28 mouse cellular contexts compared by ENCODE assay signal in the genomic region with DNA sequence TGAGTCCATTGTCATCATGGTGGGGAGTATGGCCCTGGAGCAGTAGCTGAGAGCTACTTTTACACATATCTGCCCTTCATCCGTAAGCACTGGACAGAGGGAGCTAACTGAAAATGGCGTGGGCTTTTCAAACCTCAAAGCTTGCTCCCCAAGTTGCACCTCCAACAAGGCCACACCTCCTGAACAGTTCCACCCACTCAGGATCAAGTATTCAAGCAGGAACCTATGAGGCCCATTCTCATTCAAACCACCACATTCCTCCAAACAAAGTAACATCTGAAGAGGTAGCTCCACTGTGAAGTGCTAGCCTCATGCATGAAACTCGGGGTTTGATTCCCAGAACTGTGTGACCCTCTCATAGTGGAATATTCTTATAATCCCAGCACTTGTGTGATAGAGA.
"Had no signal": no experiment of that assay in that cellular context is flagged by ENCODE, and none has a peak within 500 bp of the region (broad histone marks: within the 10 kb centered on the region; RNA-seq: fewer than 3 reads in every experiment).

No protein-coding gene starts in this region.

- H3K27me3 ChIP-seq: heart, embryonic 12.5 days; hindbrain, embryonic 12.5 days; limb, embryonic 12.5 days; liver, embryonic 13.5 days; liver, embryonic 15.5 days had no signal

- H3K36me3 ChIP-seq: hindbrain, embryonic 12.5 days; liver, embryonic 13.5 days; liver, embryonic 15.5 days had no signal

- ATAC-seq: hindbrain, embryonic 16.5 days; inflammation-experienced regulatory T-cells, adult 6 months; intestine, postnatal 0 days; liver, postnatal 0 days had no signal

- DNase-seq: gastrocnemius, adult 2 months; gastrocnemius, postnatal 10 days; gastrocnemius, postnatal 25 days; heart, adult 18-20 months; heart, postnatal 10 days; heart, postnatal 4 days; kidney, adult 18-20 months; kidney, adult 8-10 months; kidney, postnatal 10 days; kidney, postnatal 25 days; kidney, postnatal 4 days; layer of hippocampus, adult 9-11 months; liver; liver, embryonic 13.5 days; liver, postnatal 0 days had no signal

- H3K9me3 ChIP-seq: heart, embryonic 10.5 days; heart, embryonic 12.5 days; hindbrain, embryonic 10.5 days; hindbrain, embryonic 12.5 days; limb, embryonic 10.5 days; limb, embryonic 12.5 days; liver, embryonic 13.5 days; liver, embryonic 15.5 days had no signal

- H3K4me3 ChIP-seq: gastrocnemius, adult 2 months; heart, embryonic 10.5 days; heart, embryonic 12.5 days; hindbrain, embryonic 10.5 days; hindbrain, embryonic 12.5 days; left cerebral cortex, adult 2 months; limb, embryonic 10.5 days; limb, embryonic 12.5 days; liver, embryonic 13.5 days; liver, embryonic 15.5 days had no signal

- H3K9ac ChIP-seq: heart, embryonic 12.5 days; hindbrain, embryonic 12.5 days; hindbrain, embryonic 14.5 days; limb, embryonic 12.5 days; liver, embryonic 13.5 days; liver, embryonic 15.5 days; liver, postnatal 0 days had no signal

- H3K4me2 ChIP-seq: heart, embryonic 12.5 days; hindbrain, embryonic 12.5 days; hindbrain, embryonic 14.5 days; limb, embryonic 12.5 days; liver, embryonic 11.5 days; liver, embryonic 13.5 days; liver, embryonic 15.5 days had no signal

- H3K27ac ChIP-seq: gastrocnemius, adult 2 months; heart, embryonic 10.5 days; hindbrain, embryonic 10.5 days; hindbrain, embryonic 12.5 days; hindbrain, embryonic 14.5 days; left cerebral cortex, adult 2 months; limb, embryonic 10.5 days; limb, embryonic 12.5 days; liver, embryonic 13.5 days; liver, embryonic 15.5 days had no signal
